Comparison of ENCODE assay signal across 8 mouse cellular contexts in genomic region chr11:51059640-51060039, GRCm38 (mm10). TPM values are rescaled to one million over a fixed set of nuclear protein-coding genes. Genes with fewer than 3 reads are reported as not detected.
DNase-seq lines count a peak whose midpoint lies in the region; ATAC-seq and TF ChIP-seq lines count a peak whose summit lies in the region.

No protein-coding gene starts in this region.

- DNase-seq in testis, postnatal 14 days (ENCODE audit: low spot score) = no peak
- no peak for DNase-seq in adrenal gland, adult 18-20 months (ENCODE audit: low spot score in 2 of 2)
- no peak for DNase-seq in spleen, adult 12 weeks (ENCODE audit: low spot score)
- DNase-seq in cerebellum, adult 18-20 months = no peak

- ATAC-seq in erythroblast, adult 5-6 weeks (replicated peaks; ENCODE audit: low FRiP score, poor library complexity, severe bottlenecking) = no peak
- ATAC-seq in limb, embryonic 15.5 days (ENCODE audit: insufficient number of reproducible peaks, low FRiP score, low TSS enrichment, low read depth) = no peak

- H3K27me3 ChIP-seq in erythroblast, embryonic 14.5 days (ENCODE audit: control insufficient read depth) = no peaks in the 10 kb centered on the region
- H3K27me3 ChIP-seq in testis, adult 2 months (ENCODE audit: control insufficient read depth, insufficient read depth, low read length) = no peaks in the 10 kb centered on the region
- no peaks in the 10 kb centered on the region for H3K27me3 ChIP-seq in limb, embryonic 15.5 days

- H3K4me2 ChIP-seq in limb, embryonic 15.5 days = peak overlapping the region; percentile 69

- no peak overlapping the region for H3K27ac ChIP-seq in testis, adult 2 months (ENCODE audit: control insufficient read depth, insufficient read depth, low read depth, low read length)
- H3K27ac ChIP-seq in limb, embryonic 15.5 days = no peak overlapping the region

- TF ChIP-seq POLR2A in testis, adult 2 months (IDR thresholded peaks at IDR 0.05; ENCODE audit: control insufficient read depth, low read depth, low read length) = no peak

- WGBS in limb, embryonic 15.5 days = 13% methylated on average over 14 of the region's 14 CpGs

- no peak for TF ChIP-seq CTCF in testis, adult 2 months (IDR thresholded peaks at IDR 0.05; ENCODE audit: control insufficient read depth, insufficient read depth, insufficient replicate concordance, low read depth, low read length)

- peak overlapping the region; percentile 67 for H3K4me3 ChIP-seq in erythroblast, embryonic 14.5 days (replicated peaks)
- peak overlapping the region; percentile 94 for H3K4me3 ChIP-seq in testis, adult 2 months (ENCODE audit: control insufficient read depth, low read depth, low read length)
- peak overlapping the region; percentile 62 for H3K4me3 ChIP-seq in limb, embryonic 15.5 days

- no peaks in the 10 kb centered on the region for H3K9me3 ChIP-seq in erythroblast, embryonic 14.5 days (ENCODE audit: control insufficient read depth, low read length)
- no peaks in the 10 kb centered on the region for H3K9me3 ChIP-seq in limb, embryonic 15.5 days

- no peaks in the 10 kb centered on the region; the same call in 1 of the 2 replicates for H3K36me3 ChIP-seq in erythroblast, embryonic 14.5 days (ENCODE audit: control insufficient read depth)
- no peaks in the 10 kb centered on the region for H3K36me3 ChIP-seq in testis, adult 2 months (ENCODE audit: control insufficient read depth, insufficient read depth, low read length)
- peaks cover 9% of the 10 kb centered on the region; the same call in 1 of the 2 replicates for H3K36me3 ChIP-seq in limb, embryonic 15.5 days

- H3K4me1 ChIP-seq in erythroblast, embryonic 14.5 days (ENCODE audit: control insufficient read depth) = peaks cover 9% of the 10 kb centered on the region
- H3K4me1 ChIP-seq in testis, adult 2 months (ENCODE audit: control insufficient read depth, insufficient read depth, low read length) = peaks cover 19% of the 10 kb centered on the region
- peaks cover 9% of the 10 kb centered on the region for H3K4me1 ChIP-seq in limb, embryonic 15.5 days

- H3K9ac ChIP-seq in limb, embryonic 15.5 days = peak overlapping the region; percentile 55

RNA-seq across cellular contexts. Expression of gene Zfp354a, which starts 0.6 kb away (rescaled TPM):
- not detected in 2 replicates for polyA plus RNA-seq in erythroblast, embryonic 14.5 days (2012)
- 0.21 TPM in 1 of 2 replicates, not detected in the other for total RNA-seq in erythroblast, adult 5-6 weeks (2015; ENCODE audit: low replicate concordance)
- not detected in 2 replicates for total RNA-seq in erythroblast, adult 5-6 weeks (2017; ENCODE audit: low replicate concordance)
- polyA plus RNA-seq in testis, adult 2 months (2012; rRNA removed) = 0.54 and 1.2 TPM in 2 replicates
- polyA plus RNA-seq in limb, embryonic 15.5 days (2015; fragmentation: Nextera tagmentation; extraction: Ambion mirVana) = 8.3 TPM in 2 replicates
- total RNA-seq in adrenal gland, adult 18-20 months (2021) = 1 to 10 TPM; 5.6 to 9.8 TPM

RNA-seq across cellular contexts. Expression of gene Olfr1375, which starts 11.7 kb away (rescaled TPM):
- not detected in 2 replicates for polyA plus RNA-seq in erythroblast, embryonic 14.5 days (2012)
- not detected in 2 replicates for total RNA-seq in erythroblast, adult 5-6 weeks (2015; ENCODE audit: low replicate concordance)
- total RNA-seq in erythroblast, adult 5-6 weeks (2017; ENCODE audit: low replicate concordance) = not detected in 2 replicates
- not detected in 2 replicates for polyA plus RNA-seq in testis, adult 2 months (2012; rRNA removed)
- polyA plus RNA-seq in limb, embryonic 15.5 days (2015; fragmentation: Nextera tagmentation; extraction: Ambion mirVana) = not detected in 2 replicates
- total RNA-seq in adrenal gland, adult 18-20 months (2021) = not detected

RNA-seq across cellular contexts. Expression of gene Olfr54, which starts 45.6 kb away (rescaled TPM):
- 0.01 TPM in 1 of 2 replicates, not detected in the other for polyA plus RNA-seq in erythroblast, embryonic 14.5 days (2012)
- not detected in 2 replicates for total RNA-seq in erythroblast, adult 5-6 weeks (2015; ENCODE audit: low replicate concordance)
- not detected in 2 replicates for total RNA-seq in erythroblast, adult 5-6 weeks (2017; ENCODE audit: low replicate concordance)
- not detected in 2 replicates for polyA plus RNA-seq in testis, adult 2 months (2012; rRNA removed)
- not detected in 2 replicates for polyA plus RNA-seq in limb, embryonic 15.5 days (2015; fragmentation: Nextera tagmentation; extraction: Ambion mirVana)
- total RNA-seq in adrenal gland, adult 18-20 months (2021) = under 1 TPM in 1 of 2 experiments, not detected in 1; 0.43 TPM

RNA-seq across cellular contexts. Expression of gene Olfr51, which starts 56.2 kb away (rescaled TPM):
- polyA plus RNA-seq in erythroblast, embryonic 14.5 days (2012) = not detected in 2 replicates
- total RNA-seq in erythroblast, adult 5-6 weeks (2015; ENCODE audit: low replicate concordance) = not detected in 2 replicates
- total RNA-seq in erythroblast, adult 5-6 weeks (2017; ENCODE audit: low replicate concordance) = not detected in 2 replicates
- not detected in 2 replicates for polyA plus RNA-seq in testis, adult 2 months (2012; rRNA removed)
- not detected in 2 replicates for polyA plus RNA-seq in limb, embryonic 15.5 days (2015; fragmentation: Nextera tagmentation; extraction: Ambion mirVana)
- not detected for total RNA-seq in adrenal gland, adult 18-20 months (2021)
